Mouse (Mus musculus): ENCODE results near the gene Hao2.
A peak's percentile ranks its signal among the peaks of the same experiment; 100 is the strongest.

Gene Hao2

DNA sequence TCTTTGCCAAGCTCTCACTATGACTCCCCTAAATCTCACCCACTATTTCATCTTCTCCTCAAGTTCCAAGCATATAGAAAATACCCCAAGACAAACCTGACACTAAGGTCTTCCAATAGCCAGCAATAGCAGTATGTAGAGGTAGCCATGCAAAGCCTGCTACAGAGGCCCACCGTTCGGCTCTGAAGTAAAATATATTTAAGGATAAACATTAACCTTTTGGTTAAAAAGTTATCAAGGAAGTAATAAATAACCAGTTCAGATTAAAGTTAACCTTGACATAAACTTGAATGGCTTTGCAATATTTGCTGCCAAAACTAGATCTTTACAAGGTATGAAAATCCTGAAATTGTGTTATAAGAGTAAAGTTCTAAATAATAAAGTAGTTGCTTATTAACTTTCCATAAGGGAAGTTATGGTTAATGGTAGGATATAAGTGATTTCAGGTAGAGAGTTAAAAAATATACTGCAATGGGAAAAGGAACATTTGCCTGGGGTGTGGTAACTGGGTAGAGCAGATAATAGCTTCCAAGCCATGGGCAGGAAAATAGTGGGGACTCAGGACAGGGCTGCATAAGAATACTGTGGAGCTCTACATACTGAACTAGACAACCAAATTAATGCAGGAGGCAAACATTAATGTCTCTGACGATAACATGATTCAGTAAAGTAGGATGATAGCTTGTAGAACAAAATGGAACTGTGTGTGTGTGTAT, at the start of gene Hao2:
Gene Hao2, minus strand, starts transcription at position 183 of the 716 bp plus-strand sequence.
- no peak for DNase-seq (ENCODE audit: low spot score in 2 of 2)

DNA sequence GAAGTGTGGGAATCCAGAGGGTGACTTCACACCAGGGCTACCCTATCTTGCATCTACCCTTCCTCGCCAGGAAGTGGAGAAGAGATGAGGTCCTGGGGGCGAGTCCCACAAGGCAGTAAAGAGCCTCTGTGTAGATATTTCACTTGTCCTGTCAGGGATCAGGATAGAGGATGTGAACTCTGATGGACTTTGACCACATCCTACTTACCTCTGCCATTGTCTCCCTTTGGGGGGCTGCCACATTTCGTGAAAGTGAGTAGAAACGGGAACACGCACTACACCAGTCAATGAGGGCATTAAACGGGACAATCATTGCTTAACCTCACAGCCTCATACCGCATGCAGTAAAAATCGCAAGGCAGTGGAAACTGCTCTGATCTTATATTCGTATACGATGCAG, 48.6 kb upstream of the Hao2 start:
- no peak for DNase-seq (ENCODE audit: low spot score in 2 of 2)

DNA sequence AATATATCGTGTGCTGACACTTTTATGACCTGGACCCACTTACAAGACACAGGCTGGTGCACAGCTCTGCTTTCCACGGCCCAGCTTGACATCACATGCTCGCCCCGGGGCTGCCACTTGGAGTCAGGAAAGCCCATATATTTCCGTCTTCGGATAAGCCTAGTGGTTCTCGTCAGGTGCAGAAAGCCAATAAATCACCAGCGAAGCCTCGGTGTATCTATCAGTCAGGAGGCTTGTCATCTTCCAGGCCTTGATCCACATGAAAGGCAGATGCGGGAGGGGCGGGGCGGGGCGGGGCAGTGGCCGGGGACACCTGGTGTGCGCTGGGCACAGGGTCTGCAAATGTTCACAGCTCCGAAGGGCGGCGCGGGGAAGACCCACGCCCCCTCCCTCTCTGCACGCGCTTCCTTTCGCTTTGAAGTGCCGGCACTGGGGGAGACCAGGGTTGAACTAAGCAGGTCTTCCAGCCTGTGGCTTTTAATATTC, 48.1 kb upstream of the Hao2 start:
- DNase-seq (ENCODE audit: low spot score in 2 of 2), result no peak

DNA sequence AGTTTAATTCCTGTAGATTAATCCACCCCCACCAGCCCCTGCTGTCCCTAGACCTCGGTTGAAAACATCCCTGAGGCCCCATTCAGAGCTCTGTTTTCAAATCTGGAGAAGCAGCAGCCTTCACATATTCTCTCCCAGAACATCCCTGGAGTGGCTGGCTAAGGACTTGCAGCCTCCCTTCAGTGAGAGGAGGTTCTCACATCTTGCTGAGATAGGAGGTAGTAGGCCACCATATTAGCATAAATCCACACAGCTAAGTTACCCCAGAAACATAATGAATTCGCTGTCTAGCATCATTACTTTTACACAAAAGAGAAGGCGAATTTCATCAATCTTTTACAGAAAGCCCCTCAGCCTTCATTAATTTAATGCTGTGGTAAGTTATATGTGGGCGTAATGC, 47.2 kb upstream of the Hao2 start:
- DNase-seq (ENCODE audit: low spot score in 2 of 2), result no peak

DNA sequence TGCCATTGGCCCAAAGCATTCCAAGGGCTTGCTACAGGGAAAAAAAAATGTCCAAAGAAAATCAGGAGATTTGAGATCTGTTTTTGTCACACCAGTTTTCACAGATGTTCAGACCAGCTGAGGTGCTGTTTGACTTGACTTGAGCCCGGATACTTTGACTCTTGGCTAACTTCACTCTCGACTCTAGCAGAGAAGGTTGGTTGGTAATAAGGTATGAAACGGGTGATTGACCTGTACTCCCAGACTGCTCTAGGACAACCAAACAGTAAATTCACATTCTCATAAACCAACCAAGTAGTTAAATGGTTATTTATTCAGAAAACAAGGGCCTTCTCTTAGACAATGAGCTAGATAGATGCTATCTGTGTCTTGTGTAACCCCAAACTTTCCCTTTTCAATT, 43.4 kb upstream of the Hao2 start:
- DNase-seq (ENCODE audit: low spot score in 2 of 2), result no peak

DNA sequence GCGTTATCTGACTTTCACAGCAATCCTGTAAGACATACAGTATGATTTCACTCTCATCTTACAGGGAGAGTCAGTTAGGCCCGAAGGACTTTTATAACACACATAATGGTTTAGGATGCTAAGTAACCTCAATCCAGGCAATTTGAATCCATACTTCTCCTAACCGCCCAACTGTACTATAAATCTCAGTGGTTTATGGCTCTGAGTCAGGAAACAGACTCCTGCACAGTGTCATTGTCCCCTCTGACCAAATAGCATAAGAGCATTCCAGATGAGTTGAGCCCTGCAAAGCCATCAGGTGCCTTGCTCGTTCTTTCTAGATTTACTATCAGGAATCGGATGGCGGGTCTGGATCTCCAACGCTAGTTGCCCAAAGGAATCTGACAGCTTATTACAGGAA, 41.6 kb upstream of the Hao2 start:
- no peak for DNase-seq (ENCODE audit: low spot score in 2 of 2)

DNA sequence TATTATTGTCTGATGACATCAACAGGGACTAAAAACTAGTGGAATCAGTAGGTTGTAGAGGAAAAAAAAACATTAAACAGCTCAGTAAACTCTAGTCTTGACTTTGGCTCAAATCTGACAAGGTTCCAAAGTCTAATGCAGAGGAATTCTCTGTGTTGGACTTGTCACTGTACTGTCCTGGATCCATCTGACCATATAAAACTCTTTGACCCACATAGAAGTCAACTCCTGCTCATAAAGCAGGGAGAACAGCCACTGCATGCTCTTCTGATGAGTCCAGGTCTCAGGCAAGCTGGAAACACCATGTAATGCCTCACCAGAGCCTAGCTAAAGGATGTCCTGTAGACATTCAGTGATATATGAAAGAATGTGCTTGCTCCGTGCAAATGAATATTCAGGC, 41.0 kb upstream of the Hao2 start:
- DNase-seq (ENCODE audit: low spot score in 2 of 2), result no peak

DNA sequence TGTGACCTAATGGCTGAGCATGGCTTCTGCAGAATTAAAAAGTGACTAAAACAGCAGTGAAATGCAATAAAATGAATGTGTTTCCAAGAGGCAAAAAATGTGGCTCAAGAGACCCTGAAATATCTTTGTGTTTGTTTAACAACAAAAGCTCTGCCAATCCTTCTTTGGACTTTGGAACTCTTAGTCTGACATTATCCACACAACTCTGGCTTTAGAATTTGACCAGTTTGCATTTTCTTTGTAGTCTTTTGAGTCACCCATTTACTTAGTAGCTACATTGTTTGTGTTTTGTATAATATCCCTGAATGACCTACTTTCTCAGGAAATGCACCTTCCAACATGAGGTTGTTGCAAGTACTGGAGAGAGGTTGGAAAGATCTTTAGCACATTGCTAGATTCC, 39.4 kb upstream of the Hao2 start:
- no peak for DNase-seq (ENCODE audit: low spot score in 2 of 2)

DNA sequence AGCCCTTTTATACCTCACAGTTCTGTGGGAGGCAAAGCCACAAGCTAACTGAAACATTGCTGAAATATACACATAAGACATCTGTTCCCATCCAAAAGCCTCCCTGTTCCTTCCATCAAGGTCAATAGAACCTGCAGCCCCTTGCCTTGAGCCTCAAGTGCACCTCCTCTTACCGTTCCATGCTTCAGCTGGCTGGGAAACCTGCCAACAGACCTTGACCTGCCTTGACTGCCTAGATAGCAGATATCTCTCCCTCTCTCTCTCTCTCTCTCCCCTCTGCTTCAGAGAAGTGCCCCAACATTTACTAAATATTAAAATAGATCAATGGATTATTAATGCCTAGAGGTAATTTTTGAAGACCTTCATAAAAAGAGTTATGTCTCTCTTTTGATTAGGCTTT, 38.8 kb upstream of the Hao2 start:
- no peak for DNase-seq (ENCODE audit: low spot score in 2 of 2)

DNA sequence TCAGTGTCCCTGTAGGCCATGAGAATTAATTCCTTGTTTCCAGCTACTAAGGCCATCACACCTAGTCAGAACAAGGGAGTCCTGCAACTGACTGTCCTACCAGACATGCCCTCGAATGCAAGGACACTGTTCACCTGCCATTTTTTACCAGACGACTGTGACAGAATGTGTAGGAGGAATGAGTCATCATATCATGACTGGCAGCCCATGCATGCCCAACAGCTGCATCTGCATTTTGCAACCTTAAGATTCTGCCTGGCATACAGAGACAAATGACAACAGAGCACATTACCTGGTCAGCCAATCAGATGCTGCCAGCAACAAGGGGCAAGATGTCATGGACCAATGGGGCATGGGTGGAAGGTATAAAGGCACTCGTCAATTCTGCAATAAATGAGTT, 27.4 kb upstream of the Hao2 start:
- no peak for DNase-seq (ENCODE audit: low spot score in 2 of 2)

DNA sequence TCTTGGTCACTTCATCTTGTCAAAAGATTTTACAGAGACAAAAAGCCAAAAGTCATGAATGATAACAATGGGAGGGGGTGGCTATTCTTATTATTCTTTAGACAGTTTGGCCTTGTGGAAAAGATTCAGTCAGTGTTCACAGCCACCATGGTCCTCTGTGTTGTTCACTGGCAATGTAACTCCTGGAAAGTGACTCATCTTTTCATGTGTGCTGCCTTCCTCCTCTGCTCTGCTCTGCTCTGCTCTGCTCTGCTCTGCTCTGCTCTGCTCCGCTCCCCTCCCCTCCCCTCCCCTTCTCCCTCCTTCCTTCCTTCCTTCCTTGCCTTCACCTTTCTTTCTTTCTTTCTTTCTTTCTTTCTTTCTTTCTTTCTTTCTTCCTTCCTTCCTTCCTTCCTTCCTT, 24.2 kb upstream of the Hao2 start:
- no peak for DNase-seq (ENCODE audit: low spot score in 2 of 2)

DNA sequence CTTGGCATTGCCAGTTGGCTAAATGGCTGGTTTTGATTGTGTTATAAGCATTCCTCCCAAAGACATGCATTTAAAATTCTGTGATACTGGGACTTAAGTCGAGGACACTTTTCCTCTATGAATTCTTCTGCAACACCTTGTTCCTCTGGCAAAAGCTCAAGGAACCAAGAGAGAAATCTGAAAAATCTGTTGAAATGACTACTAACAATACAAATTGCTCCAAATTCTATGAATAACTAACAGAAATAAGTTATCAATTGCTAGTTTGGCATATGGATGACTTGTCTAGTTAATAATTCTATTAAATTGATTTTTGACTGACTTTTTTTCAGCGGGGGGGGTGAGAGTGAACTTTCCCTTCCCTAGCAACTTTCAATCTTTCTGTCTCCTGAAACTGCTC, 23.8 kb upstream of the Hao2 start:
- DNase-seq (ENCODE audit: low spot score in 2 of 2), result no peak

DNA sequence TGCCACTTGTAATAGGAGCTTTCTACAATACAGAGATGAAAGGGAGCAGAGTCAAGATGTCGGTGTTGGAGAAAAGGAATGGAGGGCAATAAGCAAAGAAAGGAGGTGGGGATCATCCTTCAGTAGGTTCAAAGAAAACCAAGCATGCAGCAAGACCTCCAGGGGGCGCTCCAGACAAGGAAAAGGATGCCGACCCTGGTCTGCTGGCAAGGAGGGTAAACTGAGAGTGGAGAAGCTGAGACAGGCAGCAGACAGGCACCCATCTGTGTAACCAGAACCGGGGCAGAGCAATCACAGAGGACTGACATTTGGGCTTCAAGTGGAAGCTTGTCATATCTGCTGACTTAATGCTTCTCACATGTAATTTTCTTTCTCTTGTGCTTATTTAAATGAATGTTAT, 22.6 kb upstream of the Hao2 start:
- DNase-seq (ENCODE audit: low spot score in 2 of 2), result peak; percentile 22 to 76

DNA sequence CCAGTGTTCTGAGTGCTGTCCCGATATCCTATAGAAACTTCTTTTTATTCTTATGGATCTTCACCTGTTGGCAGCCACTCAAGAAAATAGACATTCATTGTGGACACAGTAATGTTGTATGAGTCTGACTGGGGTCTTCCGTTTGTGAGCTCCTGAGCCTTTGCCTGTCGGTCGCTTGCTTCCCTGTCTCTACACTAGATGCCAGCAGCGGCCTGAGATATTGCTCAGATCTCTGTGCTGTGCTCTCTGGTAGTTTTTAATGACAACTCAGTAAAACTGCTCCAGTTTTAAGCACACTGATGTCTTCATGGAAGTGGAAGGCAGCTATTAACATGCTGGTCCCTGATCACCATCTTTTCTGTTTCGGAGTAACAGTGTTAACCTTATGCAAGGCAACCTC, 20.6 kb upstream of the Hao2 start:
- no peak for DNase-seq (ENCODE audit: low spot score in 2 of 2)

DNA sequence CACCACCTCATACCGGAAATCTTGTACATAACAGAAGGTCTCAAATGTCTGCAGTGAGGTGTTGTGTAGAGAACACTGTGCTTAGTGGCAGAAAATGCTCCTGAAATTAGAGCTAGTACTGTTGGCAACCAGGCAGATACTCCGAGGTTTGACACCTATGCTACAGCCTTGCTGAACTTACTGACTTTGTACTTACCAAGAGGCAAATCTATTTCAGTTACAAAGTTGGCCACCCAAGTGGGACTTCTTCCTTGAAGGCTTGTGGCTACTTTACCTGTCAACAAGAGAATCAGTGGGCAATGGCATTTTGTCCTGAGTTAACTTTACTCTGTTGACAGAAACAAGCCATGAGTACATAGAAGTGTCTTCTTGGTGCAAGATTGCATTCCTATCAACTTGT, 4.6 kb upstream of the Hao2 start:
- no peak for DNase-seq (ENCODE audit: low spot score in 2 of 2)

DNA sequence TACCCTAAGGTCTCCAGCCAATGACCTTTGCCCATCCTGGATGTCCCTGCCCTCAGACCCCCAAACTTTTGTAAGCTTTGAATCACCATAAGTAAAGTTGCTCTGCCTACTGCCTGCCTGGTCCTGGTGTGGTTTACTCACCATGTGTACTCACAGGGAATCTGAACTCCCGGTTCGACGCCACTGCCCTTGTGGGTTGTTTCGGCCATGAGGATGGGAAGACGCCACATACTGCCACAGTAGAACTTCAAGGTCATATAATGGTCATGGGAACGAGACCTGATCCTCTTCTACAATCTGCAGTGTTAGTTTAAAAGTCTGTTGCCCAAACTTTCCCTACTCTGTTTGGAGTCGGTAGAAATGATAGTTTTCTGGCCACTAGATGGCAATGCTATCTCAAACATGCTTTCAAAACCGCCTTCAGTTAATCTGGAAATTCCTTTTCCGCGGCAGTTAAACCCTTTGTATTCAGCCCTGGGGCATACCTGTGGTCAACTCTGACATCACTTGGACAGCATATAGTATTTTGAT, 2.1 kb upstream of the Hao2 start:
- no peak for DNase-seq (ENCODE audit: low spot score in 2 of 2)

DNA sequence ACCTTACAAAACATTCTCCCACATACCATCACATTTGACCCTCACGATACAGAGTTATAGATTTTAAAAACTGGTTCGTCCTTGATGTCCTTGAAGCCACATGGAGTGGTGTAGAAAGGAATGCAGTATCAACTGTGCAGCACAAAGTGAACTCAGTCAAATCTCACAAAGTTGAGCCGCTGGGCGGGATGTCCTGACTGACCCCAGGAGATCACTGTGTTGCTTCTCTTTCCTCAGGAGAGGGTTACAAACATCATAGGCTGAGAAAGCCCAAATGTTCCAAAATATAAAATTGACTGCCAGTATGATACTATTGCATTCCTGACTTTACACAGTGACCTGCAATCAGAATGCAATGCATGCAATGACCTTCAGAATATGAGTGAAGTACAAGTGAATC, 2.6 kb downstream of the Hao2 start:
- DNase-seq (ENCODE audit: low spot score in 2 of 2), result no peak

DNA sequence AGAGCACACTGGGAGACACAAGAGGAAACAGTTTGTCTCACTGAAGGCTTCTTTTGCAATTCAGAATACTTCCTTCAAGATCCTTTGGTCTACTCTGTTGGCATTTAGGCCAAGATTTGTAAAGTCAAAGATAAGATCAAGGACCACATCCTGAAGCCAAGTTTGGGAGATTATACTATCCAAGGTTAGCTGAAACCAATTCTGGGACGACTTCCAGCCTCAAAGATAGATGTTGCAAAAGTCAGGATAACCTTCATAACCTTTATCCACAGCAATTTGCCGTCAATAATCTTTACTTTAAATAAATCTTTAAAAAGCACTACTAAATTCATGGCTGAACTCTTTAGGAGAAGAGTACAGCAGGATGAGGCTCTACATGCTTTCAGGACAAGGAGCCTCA, 4.8 kb downstream of the Hao2 start:
- no peak for DNase-seq (ENCODE audit: low spot score in 2 of 2)

DNA sequence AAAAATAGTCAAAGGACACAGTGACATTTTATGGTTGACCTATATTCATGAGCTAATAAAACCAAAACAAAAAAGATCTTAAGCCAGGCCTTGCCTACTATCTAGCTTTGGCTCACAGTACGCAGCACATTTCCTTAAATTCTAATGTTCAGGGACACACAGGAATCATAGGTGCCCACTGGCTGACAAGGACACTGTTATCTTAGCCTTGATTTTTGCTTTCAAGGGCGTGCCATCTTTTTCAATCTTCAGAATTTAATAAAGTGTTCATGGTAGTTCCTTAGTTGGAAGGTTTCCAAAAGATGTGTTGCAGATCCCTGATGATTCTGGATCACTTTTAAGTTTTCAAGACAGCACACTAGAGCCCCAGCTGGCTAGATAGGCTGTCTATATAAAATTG, 12.2 kb downstream of the Hao2 start:
- no peak for DNase-seq (ENCODE audit: low spot score in 2 of 2)

DNA sequence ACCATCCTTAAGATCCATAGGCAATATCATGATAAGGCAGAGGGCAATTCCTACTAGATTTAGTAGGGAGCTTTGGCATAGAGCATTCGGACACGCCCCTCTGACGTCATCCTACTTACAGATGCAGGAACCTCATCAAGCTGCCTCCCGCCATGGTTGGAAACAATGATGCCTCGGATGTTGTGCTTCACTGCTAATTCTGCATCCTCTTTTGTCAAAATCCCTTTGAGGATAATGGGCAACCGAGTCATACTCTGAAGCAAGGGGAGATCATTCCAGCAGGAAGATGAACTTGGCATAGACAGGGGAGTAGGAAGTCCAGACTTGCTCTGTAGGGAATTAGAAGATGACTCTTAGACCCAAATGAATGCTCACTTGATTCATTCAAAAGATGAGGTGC, 12.8 kb downstream of the Hao2 start:
- DNase-seq (ENCODE audit: low spot score in 2 of 2), result no peak

DNA sequence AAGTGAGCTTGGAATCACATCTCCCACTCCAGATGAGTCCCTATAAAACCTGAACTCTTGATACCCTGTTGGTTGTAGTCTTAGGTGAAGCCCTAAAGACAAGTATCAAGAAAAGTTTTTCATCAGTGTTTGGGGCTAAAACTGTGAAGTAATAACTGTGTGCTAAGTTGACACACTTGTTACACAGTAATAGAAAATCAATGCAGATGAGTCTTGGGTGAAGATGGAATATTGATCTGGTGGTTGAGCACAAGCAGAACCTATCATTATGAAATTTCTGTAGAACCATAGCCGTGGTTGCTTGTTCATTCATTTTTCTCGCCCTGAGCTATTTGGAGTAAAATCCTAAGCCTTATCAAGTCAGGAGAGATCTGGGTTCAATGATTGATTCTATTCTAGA, 24.8 kb downstream of the Hao2 start:
- no peak for DNase-seq (ENCODE audit: low spot score in 2 of 2)

DNA sequence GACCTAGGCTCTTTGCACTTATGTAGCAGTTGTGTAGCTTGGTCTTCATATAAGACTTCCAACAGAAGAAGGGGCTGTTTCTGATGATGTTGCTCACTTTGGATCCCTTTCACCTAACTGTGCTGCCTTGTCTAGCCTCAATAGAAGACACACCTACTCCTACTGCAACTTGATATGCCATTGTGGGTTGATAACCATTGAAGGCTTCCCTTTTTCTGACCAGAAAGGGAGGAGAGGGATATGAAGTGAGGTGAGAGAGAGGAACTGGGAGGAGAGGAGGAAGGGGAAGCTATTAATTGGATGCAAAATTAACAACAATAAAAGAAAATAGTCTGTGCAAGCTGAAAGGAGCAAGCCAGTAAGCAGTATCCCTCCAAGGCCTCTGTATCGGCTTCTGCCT, 30.2 kb downstream of the Hao2 start:
- DNase-seq (ENCODE audit: low spot score in 2 of 2), result no peak

DNA sequence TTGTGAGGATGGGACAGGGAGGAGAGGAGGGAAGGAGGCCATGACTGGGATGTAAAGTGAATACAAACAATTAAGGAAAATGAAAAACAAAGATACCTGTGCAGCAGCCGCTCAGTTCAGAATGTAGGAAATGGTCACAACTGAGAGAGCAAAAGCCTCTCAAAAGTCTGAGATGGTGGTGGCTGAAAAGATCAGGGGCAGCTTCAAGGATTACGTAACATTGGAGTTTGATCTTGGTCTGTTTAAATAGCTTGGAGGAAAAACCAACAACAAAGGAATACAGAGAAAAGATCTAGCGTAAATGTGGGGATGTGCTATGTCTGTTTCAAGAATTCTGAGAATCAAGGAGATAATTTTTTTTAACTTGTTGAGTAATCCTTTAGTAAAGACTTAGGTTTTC, 33.5 kb downstream of the Hao2 start, which contains the start of gene Hsd3b1:
Gene Hsd3b1, minus strand, starts transcription at position 219 of the 400 bp plus-strand sequence.
- no peak for DNase-seq (ENCODE audit: low spot score in 2 of 2)

DNA sequence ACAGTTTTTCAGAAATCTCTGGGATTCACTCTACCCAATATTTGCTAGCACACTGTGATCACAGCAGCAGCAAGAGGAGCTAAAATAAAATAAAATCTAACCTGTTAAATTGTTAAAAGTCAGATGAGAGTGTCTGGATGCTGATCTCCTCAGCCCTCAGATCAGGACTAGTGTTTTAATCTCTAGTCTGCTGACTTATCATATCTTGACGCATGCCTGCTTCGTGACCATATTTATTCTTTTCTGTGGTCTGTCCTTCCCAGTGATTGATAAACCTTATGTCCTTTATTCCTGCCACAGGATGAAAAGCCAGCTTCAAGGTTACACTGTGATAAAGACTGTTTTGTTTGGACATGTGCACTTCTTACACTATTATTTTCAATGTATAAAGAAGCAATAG, 35.0 kb downstream of the Hao2 start:
- no peak for DNase-seq (ENCODE audit: low spot score in 2 of 2)

Data from urinary bladder, postnatal 4 days (tissue).